ENCODE assay signal across 14 mouse cellular contexts in the genomic region with DNA sequence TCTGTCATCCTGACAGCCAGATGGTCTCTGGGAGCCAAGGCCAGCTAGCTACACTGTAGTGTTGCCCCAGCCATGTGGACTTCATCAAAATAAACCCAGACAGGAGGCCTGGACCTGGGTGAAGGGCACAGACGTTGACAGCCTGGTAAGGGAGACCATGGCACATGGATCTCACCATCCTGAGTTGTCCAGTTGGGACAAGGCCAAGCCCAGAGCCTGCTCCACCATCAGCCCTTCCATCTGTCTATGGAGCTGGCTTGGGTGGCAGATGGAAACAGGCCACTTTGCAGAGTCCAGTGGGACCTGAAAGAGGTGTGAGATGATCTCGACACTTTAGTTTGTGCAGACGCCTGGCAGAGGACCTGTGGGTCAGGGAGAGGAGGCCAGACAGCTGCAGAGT. TPM values are rescaled to one million over a fixed set of nuclear protein-coding genes. Genes with fewer than 3 reads are reported as not detected.
DNase-seq lines count a peak whose midpoint lies in the region; ATAC-seq and TF ChIP-seq lines count a peak whose summit lies in the region.
"Had no signal": no experiment of that assay in that cellular context is flagged by ENCODE, and none has a peak within 500 bp of the region (broad histone marks: within the 10 kb centered on the region; RNA-seq: fewer than 3 reads in every experiment).

No protein-coding gene starts in this region.

- WGBS in heart, embryonic 10.5 days, result 18% methylated on average over 3 of the region's 3 CpGs
- 10% methylated on average over 3 of the region's 3 CpGs for WGBS in heart, embryonic 11.5 days (ENCODE audit: insufficient replicate concordance)
- WGBS in liver, embryonic 13.5 days (ENCODE audit: insufficient replicate concordance), result 34% methylated on average over 3 of the region's 3 CpGs
- WGBS in liver, postnatal 0 days (ENCODE audit: insufficient replicate concordance), result 48% methylated on average over 3 of the region's 3 CpGs
- WGBS in limb, embryonic 10.5 days, result 22% methylated on average over 3 of the region's 3 CpGs

- TF ChIP-seq EP300 in liver, postnatal 0 days (IDR thresholded peaks at IDR 0.05; ENCODE audit: low read depth), result no peak

- H3K27ac ChIP-seq in heart, embryonic 10.5 days, result peak overlapping the region; percentile 32; the same call in 1 of the 2 replicates
- no peak overlapping the region for H3K27ac ChIP-seq in heart, embryonic 11.5 days (ENCODE audit: low read depth, low read length)
- H3K27ac ChIP-seq in liver, embryonic 13.5 days, result peak overlapping the region; percentile 29
- H3K27ac ChIP-seq in liver, postnatal 0 days (ENCODE audit: low read depth), result no peak overlapping the region
- H3K27ac ChIP-seq in limb, embryonic 10.5 days, result peak overlapping the region; percentile 56
- H3K27ac ChIP-seq: liver, embryonic 14.5 days had no signal

- TF ChIP-seq CTCF in liver, postnatal 0 days (IDR thresholded peaks at IDR 0.05; ENCODE audit: low read depth), result no peak

- ATAC-seq in heart, embryonic 11.5 days (replicated peaks; ENCODE audit: insufficient number of reproducible peaks, low FRiP score, low TSS enrichment), result no peak
- ATAC-seq in liver, embryonic 13.5 days (ENCODE audit: low read depth), result no peak
- no peak for ATAC-seq in liver, postnatal 0 days

- no peak for DNase-seq in heart, embryonic 10.5 days (ENCODE audit: low spot score)
- no peak for DNase-seq in liver, embryonic 13.5 days
- DNase-seq in liver, postnatal 0 days, result no peak
- DNase-seq in cerebellum, adult 9-11 months, result peak; percentile 98
- DNase-seq in limb, embryonic 10.5 days (ENCODE audit: low spot score), result no peak
- no peak for DNase-seq in right cerebral cortex, postnatal 36 days (ENCODE audit: low spot score in 2 of 2)
- DNase-seq in gastrocnemius, adult 18-20 months (ENCODE audit: low spot score), result no peak
- DNase-seq: gastrocnemius, postnatal 10 days; kidney, adult 11 months; retina, postnatal 1 day; thymus, postnatal 25 days had no signal

- H3K4me2 ChIP-seq in heart, embryonic 11.5 days, result no peak overlapping the region
- H3K4me2 ChIP-seq in liver, embryonic 13.5 days, result no peak overlapping the region
- H3K4me2 ChIP-seq in liver, postnatal 0 days (ENCODE audit: low read depth, low read length), result no peak overlapping the region

- no peaks in the 10 kb centered on the region for H3K9me3 ChIP-seq in heart, embryonic 10.5 days
- H3K9me3 ChIP-seq in heart, embryonic 11.5 days (replicated peaks; ENCODE audit: control insufficient read depth, low read length), result no peaks in the 10 kb centered on the region
- H3K9me3 ChIP-seq in liver, embryonic 13.5 days (replicated peaks), result no peaks in the 10 kb centered on the region
- H3K9me3 ChIP-seq in liver, postnatal 0 days (ENCODE audit: low read length), result no peaks in the 10 kb centered on the region
- H3K9me3 ChIP-seq in limb, embryonic 10.5 days (replicated peaks), result no peaks in the 10 kb centered on the region

- H3K4me1 ChIP-seq in heart, embryonic 10.5 days, result peaks cover 23% of the 10 kb centered on the region
- H3K4me1 ChIP-seq in heart, embryonic 11.5 days (ENCODE audit: control insufficient read depth, insufficient read depth, low read length), result peaks cover 12% of the 10 kb centered on the region
- peaks cover 54% of the 10 kb centered on the region for H3K4me1 ChIP-seq in liver, embryonic 13.5 days (replicated peaks)
- peaks cover 19% of the 10 kb centered on the region for H3K4me1 ChIP-seq in liver, postnatal 0 days (ENCODE audit: insufficient read depth)
- H3K4me1 ChIP-seq in limb, embryonic 10.5 days, result peaks cover 29% of the 10 kb centered on the region

- H3K36me3 ChIP-seq in heart, embryonic 10.5 days, result no peaks in the 10 kb centered on the region
- H3K36me3 ChIP-seq in heart, embryonic 11.5 days (ENCODE audit: control insufficient read depth, insufficient read depth, low read length), result no peaks in the 10 kb centered on the region
- peaks cover 27% of the 10 kb centered on the region for H3K36me3 ChIP-seq in liver, embryonic 13.5 days
- H3K36me3 ChIP-seq in liver, postnatal 0 days (replicated peaks; ENCODE audit: insufficient read depth, low read length), result no peaks in the 10 kb centered on the region; the same call in none of the 2 replicates
- no peaks in the 10 kb centered on the region for H3K36me3 ChIP-seq in limb, embryonic 10.5 days

- no peak overlapping the region for H3K4me3 ChIP-seq in heart, embryonic 10.5 days
- H3K4me3 ChIP-seq in heart, embryonic 11.5 days (ENCODE audit: low read depth, low read length), result no peak overlapping the region
- no peak overlapping the region for H3K4me3 ChIP-seq in liver, embryonic 13.5 days (replicated peaks)
- H3K4me3 ChIP-seq in liver, postnatal 0 days (ENCODE audit: low read depth, low read length), result no peak overlapping the region
- H3K4me3 ChIP-seq in limb, embryonic 10.5 days, result no peak overlapping the region
- H3K4me3 ChIP-seq: erythroblast, embryonic 14.5 days had no signal

- no peak overlapping the region for H3K9ac ChIP-seq in heart, embryonic 11.5 days (ENCODE audit: low read depth, low read length)
- H3K9ac ChIP-seq in liver, embryonic 13.5 days, result no peak overlapping the region
- H3K9ac ChIP-seq in liver, postnatal 0 days (replicated peaks), result no peak overlapping the region
- H3K9ac ChIP-seq: liver, embryonic 14.5 days had no signal

- H3K27me3 ChIP-seq in heart, embryonic 10.5 days (ENCODE audit: insufficient read depth, poor library complexity, severe bottlenecking), result peaks cover 5% of the 10 kb centered on the region; the same call in 1 of the 2 replicates
- no peaks in the 10 kb centered on the region for H3K27me3 ChIP-seq in heart, embryonic 11.5 days (ENCODE audit: control insufficient read depth, insufficient read depth, low read length)
- no peaks in the 10 kb centered on the region for H3K27me3 ChIP-seq in liver, embryonic 13.5 days
- H3K27me3 ChIP-seq in liver, postnatal 0 days (ENCODE audit: insufficient read depth, low read length), result no peaks in the 10 kb centered on the region
- no peaks in the 10 kb centered on the region for H3K27me3 ChIP-seq in limb, embryonic 10.5 days (ENCODE audit: low read depth, poor library complexity, severe bottlenecking)

RNA-seq across cellular contexts. Expression of a gene that starts 41.0 kb away (rescaled TPM):
- polyA plus RNA-seq in heart, embryonic 10.5 days (2016; fragmentation: Nextera tagmentation; extraction: Ambion mirVana), result 20.9 and 23.5 TPM in 2 replicates
- polyA plus RNA-seq in heart, embryonic 11.5 days (2014; fragmentation: Nextera tagmentation; extraction: Ambion mirVana), result 16.0 and 18.2 TPM in 2 replicates
- polyA plus RNA-seq in liver, embryonic 13.5 days (2015; fragmentation: Nextera tagmentation; extraction: Ambion mirVana), result 45.5 and 46.5 TPM in 2 replicates
- polyA plus RNA-seq in liver, postnatal 0 days (2015; fragmentation: Nextera tagmentation; extraction: Ambion mirVana), result 36.2 and 39.1 TPM in 2 replicates
- 22.9 and 25.3 TPM in 2 replicates for polyA plus RNA-seq in limb, embryonic 10.5 days (2016; fragmentation: Nextera tagmentation; extraction: Ambion mirVana)
- 10 to 100 TPM; 20.6 to 23.2 TPM for total RNA-seq in gastrocnemius, adult 18-20 months (2021)

Comparison
In these comparisons a context has a peak if more than half of its experiments do, and no peak if none do; other contexts are left out.
1. H3K27ac ChIP-seq: peak in heart, embryonic 10.5 days (single experiment), liver, embryonic 13.5 days (single experiment) and limb, embryonic 10.5 days (single experiment); none in heart, embryonic 11.5 days (single experiment) and liver, postnatal 0 days (single experiment).